Mouse (Mus musculus) monocyte, adult 2 months (primary cell): Measurements from ENCODE around the gene Eps8l3.
A peak's percentile ranks its signal among the peaks of the same experiment; 100 is the strongest.

Source experiments
- DNase-seq, 2 experiments: peaks; one replicate each; pipeline ENCODE4 v3.0.0; 2022; ENCODE audit warnings: low spot score in 2 of 2, low read depth in 1 of 2

Gene Eps8l3

DNA sequence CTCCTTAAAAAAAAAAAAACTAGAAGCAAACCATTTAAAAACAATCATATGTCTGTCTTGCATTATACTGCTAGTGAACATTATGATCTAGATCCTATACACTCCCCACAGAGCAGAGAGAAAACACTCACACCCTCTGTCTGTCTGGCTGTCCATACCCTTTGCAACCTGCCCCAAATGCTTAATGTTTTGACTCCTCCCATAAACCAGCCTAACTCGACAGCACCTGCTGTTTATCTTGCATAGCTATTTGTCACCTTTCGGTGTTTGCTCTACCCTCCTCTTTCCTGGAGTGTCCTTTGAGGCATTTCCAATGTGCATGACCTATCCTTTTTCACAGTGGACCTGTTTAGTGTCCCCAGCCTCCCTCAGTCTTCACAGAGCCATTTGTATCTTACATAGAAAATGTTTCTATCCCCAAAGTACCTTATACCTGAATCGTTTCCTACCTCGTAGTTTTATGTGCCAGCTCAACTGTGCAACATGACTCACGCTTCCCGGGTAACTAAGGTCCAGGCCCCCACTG, 18.2 kb downstream of the Eps8l3 start:
- DNase-seq = no peak

DNA sequence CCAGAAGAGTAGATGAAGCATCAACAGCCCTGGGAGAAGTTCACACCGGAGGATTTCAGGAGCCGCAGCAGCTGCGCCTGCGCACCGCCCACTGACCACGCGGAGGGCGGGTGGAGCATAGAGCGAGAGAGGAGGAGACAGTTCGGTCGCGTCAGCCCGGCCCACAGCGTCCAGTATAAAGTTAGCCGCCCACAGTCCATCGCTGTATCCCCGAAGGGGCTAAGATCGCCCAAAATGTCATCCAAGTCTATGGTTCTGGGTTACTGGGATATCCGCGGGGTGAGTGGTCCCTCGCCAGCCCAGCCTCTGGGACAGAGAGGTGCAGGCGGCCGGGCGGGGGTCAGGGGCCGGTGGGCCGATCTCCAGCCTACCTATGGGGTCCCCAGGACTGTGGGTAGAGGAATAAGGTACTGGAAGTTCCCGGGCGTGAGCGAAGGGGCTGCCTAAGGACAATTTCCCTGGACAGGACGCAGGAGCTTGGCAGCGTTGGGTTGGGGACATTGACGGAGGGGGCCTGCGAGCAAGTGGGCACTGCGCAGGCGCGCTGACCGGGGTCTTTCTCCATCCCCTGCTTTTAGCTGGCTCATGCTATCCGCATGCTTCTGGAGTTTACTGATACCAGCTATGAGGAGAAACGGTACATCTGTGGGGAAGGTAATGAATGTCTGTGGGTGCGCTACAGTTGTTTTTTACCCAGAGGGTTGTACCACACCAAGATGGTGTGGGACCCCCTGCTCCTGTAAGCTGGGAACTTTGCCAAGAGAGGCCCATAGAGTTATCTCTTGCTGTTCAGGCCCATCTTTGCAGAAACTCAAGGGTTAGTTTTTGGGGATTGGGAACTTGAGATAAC, 18.9 kb downstream of the Eps8l3 start, which contains the start of gene Gstm5:
Gstm5 (plus strand) TSS at position 102 of the 850 bp plus-strand sequence.
- DNase-seq = peak; percentile 12 to 25

DNA sequence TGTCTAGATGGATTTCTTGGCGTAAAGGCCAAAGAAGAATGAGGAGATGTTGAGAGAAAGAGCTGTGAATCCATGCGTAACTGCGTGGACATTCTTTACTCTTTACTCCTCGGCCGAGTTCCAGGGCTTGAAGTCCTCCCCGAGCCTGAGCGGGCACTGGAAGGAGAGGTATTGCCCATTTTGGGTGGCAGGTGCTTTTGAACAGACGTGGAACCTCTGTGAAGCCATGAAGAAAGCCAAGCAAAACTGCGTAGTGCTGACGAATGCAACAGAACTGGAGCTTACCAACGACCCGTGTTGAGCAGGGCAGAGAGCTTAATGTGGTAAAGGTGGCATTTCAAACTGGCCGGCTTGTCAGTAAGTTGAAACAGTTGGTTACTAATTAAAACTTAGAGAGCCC, 21.7 kb downstream of the Eps8l3 start:
- DNase-seq = no peak

DNA sequence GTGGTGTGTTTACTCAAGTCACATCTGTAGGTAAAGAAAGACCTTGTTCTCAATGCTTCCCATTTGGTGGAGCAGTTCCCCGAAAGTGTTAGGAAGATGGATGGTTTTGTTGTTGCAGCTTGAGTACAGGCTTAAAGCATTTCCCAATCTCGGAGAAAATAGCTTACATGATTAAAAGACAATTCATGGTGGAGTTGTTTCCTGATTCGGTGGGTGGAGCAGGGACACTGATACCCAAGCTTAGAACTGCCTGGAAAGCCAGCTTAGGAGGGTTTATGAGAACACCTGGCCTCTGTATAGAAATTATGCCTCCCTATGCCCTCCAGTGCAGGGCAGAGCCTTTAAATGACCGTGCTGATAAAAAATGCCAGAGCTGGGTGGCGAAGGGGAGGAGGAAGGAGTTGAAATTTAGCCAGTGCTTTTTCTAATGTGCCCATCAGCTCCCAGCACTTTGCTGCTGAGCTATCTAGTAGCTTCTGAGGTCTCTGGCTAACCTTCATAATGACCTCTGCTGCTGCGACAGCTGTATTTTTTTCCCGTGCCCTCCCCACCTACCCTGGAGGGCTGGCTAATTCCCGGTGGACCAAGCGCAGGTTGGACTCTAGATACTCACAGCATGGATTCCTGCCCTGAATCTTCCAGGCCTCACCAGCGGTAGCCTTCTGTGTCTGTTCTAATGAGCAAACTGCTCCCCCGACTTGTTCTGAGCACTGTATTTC, 24.1 kb downstream of the Eps8l3 start:
- no peak for DNase-seq

GRCm38 (mm10) chr3:107905942-107906341, 28.9 kb downstream of the Eps8l3 start:
- DNase-seq = no peak

- no peak for DNase-seq
Measured at GRCm38 (mm10) chr3:107916674-107917073, 39.6 kb downstream of the Eps8l3 start.

- DNase-seq = no peak
Measured at GRCm38 (mm10) chr3:107917097-107917496, 40.1 kb downstream of the Eps8l3 start.

- no peak for DNase-seq
Measured at GRCm38 (mm10) chr3:107917783-107918408, 40.9 kb downstream of the Eps8l3 start.

- no peak for DNase-seq
Measured at GRCm38 (mm10) chr3:107920348-107920747, 43.3 kb downstream of the Eps8l3 start.

GRCm38 (mm10) chr3:107925335-107925734, 48.3 kb downstream of the Eps8l3 start:
- DNase-seq = no peak

DNA sequence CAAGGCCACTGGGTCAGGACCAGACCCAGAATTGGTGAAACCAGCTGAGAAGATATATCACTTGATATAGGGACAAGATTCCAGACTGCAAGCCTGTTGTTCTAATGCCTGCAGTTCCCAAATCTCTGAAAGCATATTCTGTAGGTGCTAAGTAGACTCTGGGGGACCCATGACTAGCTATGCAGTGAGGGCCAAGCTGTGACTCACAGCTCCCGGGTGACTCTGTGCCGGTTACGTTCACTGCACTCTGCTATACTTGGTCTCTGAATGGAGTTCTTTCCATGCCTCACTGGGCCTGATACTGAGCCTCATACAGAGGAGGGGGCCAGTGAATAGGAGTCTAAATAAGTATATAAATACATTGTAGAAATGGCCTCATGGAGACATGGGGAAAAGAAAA, 50.8 kb downstream of the Eps8l3 start:
- no peak for DNase-seq

DNA sequence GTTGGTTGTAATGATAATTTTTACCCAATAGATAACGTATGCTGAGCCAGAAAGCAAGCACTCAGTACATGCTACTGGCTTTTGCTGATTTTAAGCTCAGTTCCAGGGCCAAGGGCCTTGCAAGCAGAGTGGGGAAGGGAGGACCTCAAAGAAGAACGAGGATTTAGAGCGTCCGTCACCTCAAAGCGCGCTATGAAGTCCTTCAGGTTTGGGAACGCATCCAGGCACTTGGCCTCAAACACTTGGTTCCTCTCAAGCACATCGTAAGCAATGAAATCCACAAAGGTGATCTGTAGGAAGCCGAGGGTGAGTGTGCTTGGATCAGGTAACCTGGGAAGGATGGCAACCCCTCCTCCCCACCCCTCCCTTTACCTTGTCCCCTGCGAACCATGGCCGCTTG, 51.7 kb downstream of the Eps8l3 start:
- no peak for DNase-seq

GRCm38 (mm10) chr3:107929243-107929642, 52.2 kb downstream of the Eps8l3 start:
- no peak for DNase-seq

DNA sequence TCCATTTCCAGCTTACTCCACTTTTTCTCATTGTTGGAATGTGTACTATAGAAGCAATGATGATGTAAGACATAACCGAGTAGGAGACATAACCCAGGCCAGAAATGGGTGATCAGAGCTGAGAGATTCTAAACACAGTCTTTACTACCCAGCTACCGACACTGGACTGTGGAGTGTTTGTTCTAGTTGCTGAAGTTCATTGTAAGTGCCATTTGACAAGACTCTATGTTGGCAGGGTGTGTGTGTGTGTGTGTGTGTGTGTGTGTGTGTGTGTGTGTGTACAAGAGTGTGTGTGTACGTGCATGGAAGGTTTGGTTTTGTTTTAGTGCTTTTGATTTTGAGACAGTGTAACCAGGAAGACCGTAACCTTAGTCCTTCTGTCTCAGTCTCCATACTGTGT, 52.7 kb downstream of the Eps8l3 start:
- no peak for DNase-seq

- DNase-seq = no peak
Measured at GRCm38 (mm10) chr3:107931134-107931533, 54.1 kb downstream of the Eps8l3 start.

- peak; percentile 62 to 71 for DNase-seq
Measured at GRCm38 (mm10) chr3:107931670-107932069, 54.6 kb downstream of the Eps8l3 start, which contains the start of gene Gstm7. TSS of gene Gstm7 (minus strand) at chr3:107931817.

GRCm38 (mm10) chr3:107932128-107932527, 55.1 kb downstream of the Eps8l3 start:
- no peak for DNase-seq

DNA sequence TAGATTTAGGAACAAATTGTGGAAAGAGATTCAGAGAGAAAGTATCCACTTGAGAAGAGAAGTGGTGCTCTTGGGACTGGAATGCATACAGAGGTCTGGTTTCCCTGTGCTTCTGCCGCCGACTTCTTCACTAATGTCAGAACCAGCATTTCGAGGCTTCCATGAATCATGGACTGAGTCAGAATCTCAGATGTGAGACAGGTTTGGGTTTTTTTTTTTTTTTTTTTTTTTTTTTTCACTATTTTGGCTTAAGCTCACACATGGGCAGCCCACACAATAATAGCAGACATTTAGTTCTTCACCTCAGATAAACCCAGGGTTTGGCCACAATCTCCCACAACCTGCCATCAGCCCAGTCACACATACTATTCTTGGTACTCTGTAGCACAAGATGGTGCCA, 58.2 kb downstream of the Eps8l3 start:
- no peak for DNase-seq

- no peak for DNase-seq
Measured at GRCm38 (mm10) chr3:107935888-107936287, 58.9 kb downstream of the Eps8l3 start.

DNA sequence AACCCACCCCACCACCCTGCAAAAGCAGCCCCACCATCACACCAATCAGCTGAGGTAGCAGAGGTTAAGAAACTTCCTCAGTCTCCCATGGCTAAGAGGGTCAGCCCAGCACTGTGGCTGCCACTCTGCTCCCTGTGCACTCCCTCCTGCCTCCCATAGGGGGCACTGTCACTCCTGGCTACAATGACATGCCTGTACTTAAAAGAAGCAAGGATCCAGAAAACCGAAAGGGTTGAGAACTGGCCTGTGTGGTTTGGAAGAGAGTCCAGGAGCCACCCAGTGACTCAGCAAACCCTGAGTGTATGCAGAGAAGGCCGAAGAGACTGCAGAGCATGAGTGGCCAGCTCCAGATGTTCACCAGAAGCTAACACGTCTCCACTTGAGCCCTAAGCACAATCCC, 62.4 kb downstream of the Eps8l3 start:
- DNase-seq = peak; percentile 56 to 65

GRCm38 (mm10) chr3:107939830-107940229, 62.8 kb downstream of the Eps8l3 start:
- no peak for DNase-seq

GRCm38 (mm10) chr3:107940524-107940923, 63.5 kb downstream of the Eps8l3 start:
- no peak for DNase-seq
